Mouse (Mus musculus): ENCODE data around the gene Pogz.
"Not testable (repeated sequence)": the region's sequence is repeated elsewhere in the genome, so short reads cannot be mapped to it uniquely, and the experiment has no call there.

Gene Pogz

DNA sequence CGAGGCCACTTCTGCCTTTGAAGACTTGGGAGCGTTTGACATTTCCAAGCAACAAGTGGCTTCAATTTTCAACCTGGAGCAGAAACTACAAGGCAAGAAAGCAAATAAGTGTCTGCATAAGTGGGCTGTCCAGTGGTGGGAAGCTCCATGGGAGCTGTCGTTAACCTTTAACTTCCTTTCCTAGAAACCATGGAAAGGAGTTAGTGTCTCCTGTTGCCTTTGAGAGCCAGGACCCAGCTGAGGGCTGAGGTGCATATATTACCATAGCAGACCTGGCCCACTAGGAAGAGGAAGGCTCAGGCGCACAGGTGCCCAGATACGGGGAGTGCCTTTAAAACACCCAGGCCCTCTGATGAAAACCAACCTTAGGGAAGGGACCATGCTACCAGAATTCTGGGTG lies 4.7 kb upstream of the Pogz start:
- DNase-seq (ENCODE audit: low read depth, low spot score), result no peak

GRCm38 (mm10) chr3:94833358-94833757 lies 4.0 kb upstream of the Pogz start:
- DNase-seq (ENCODE audit: low read depth, low spot score), result no peak

DNA sequence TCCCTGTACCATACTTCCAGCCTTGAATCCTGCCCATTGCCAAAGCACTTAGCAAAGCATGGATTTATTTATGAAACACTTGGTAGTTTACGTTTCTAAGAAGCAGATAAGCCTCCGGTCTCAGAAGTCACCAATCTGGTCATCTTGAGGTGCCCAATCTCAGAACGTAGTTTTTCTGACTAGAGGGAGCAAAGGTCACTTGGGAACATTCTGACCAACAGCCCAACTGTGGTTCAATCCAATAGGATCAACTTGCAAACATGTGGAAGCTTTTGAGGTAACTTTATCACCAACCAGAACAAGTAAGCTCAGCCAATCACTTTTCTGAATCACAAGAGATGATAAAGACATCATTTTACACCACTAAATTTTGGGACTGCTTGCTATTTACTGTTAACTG lies 2.0 kb upstream of the Pogz start:
- DNase-seq (ENCODE audit: low read depth, low spot score), result no peak

DNA sequence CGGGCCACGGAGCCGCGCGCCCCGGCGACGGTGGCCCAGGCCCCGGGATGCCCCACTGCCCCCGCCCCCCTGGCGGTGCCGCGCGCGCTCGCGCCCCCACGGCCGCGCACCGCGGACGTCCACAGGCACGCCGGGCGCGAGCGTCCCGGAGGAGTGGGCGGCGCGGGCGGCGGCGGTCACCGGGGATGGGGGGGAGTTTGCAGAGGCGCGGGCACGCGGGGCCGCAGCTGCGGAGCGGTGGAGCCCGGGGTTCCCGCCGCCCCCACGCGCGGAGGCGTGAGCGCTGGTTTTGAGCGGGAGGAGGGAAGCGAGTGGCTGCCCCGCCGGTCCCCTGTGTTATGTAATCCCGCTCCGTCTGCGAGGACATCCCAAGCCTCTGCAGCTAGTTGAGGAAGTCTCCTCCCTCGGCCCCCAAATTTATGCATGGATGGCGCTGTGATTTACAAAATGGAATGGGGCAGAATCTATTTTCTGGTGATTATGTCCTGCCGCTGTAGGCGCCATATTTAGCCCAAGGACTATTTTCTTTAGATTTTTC lies 661 bp downstream of the Pogz start:
- DNase-seq (ENCODE audit: low read depth, low spot score), result peak; percentile 72

GRCm38 (mm10) chr3:94838631-94839030 lies 1.3 kb downstream of the Pogz start:
- DNase-seq (ENCODE audit: low read depth, low spot score), result no peak

- DNase-seq (ENCODE audit: low read depth, low spot score), result no peak
Observed at GRCm38 (mm10) chr3:94839101-94839500, 1.7 kb downstream of the Pogz start.

- DNase-seq (ENCODE audit: low read depth, low spot score), result no peak
Observed at GRCm38 (mm10) chr3:94847382-94847781, 10.0 kb downstream of the Pogz start.

GRCm38 (mm10) chr3:94849338-94849737 lies 12.0 kb downstream of the Pogz start:
- peak; percentile 32 for DNase-seq (ENCODE audit: low read depth, low spot score)

GRCm38 (mm10) chr3:94851731-94852130 lies 14.4 kb downstream of the Pogz start:
- no peak for DNase-seq (ENCODE audit: low read depth, low spot score)

GRCm38 (mm10) chr3:94852215-94852614 lies 14.8 kb downstream of the Pogz start:
- DNase-seq (ENCODE audit: low read depth, low spot score), result no peak

DNA sequence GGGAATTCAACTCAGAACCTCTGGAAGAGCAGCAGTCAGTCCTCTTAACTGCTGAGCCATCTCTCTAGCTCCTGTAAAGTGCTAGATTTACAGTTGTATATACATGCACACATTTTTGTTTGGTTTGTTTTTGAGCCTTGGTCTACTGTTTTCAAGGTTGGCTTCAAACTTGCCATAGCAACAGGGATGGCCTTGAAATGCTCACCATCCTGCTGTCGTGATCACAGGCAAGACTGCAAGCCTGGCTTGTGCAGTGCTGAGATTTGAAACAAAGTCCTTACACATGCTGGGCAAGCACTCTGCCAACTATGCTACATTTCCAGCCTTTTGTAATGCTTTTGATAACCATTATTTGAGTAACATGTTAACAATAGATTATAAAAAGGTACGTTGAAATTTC lies 22.1 kb downstream of the Pogz start:
- no peak for DNase-seq (ENCODE audit: low read depth, low spot score)

- DNase-seq (ENCODE audit: low read depth, low spot score), result no peak
Observed at GRCm38 (mm10) chr3:94869011-94869410, 31.6 kb downstream of the Pogz start.

- no peak for DNase-seq (ENCODE audit: low read depth, low spot score)
Observed at GRCm38 (mm10) chr3:94878618-94879017, 41.3 kb downstream of the Pogz start.

DNA sequence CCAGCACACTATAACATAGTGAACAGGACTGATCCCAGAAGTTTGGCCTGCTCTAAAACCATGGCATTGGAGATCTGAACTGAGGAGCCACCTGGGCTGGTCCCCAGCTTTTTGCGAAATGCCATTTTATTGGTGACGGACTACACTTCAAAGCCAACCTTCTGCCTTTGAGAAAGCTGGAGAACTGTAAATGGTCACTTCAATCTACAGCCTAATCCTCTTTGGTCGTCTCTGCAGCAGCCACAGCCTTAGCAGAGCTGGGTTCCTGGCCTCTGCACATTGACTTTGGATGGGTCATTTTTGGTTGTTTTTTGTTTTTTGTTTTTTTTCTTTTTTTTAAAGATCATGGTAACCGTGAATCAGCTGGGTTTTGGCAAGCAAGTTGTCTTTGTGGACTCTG lies 44.5 kb downstream of the Pogz start:
- DNase-seq (ENCODE audit: low read depth, low spot score), result no peak

- DNase-seq (ENCODE audit: low read depth, low spot score), result no peak
Observed at GRCm38 (mm10) chr3:94882579-94882978, 45.2 kb downstream of the Pogz start.

GRCm38 (mm10) chr3:94886316-94887224 lies 49.2 kb downstream of the Pogz start, which contains the start of gene Psmb4:
Gene Psmb4 (minus strand): TSS chr3:94886961.
- DNase-seq (ENCODE audit: low read depth, low spot score), result peak; percentile 72

GRCm38 (mm10) chr3:94888595-94888994 lies 51.2 kb downstream of the Pogz start:
- no peak for DNase-seq (ENCODE audit: low read depth, low spot score)

GRCm38 (mm10) chr3:94894076-94894475 lies 56.7 kb downstream of the Pogz start:
- DNase-seq (ENCODE audit: low read depth, low spot score), result no peak

- DNase-seq (ENCODE audit: low read depth, low spot score), result peak; percentile 22
Observed at GRCm38 (mm10) chr3:94902747-94903146, 65.4 kb downstream of the Pogz start.

GRCm38 (mm10) chr3:94904759-94905158 lies 67.4 kb downstream of the Pogz start:
- DNase-seq (ENCODE audit: low read depth, low spot score), result not testable (repeated sequence)

DNA sequence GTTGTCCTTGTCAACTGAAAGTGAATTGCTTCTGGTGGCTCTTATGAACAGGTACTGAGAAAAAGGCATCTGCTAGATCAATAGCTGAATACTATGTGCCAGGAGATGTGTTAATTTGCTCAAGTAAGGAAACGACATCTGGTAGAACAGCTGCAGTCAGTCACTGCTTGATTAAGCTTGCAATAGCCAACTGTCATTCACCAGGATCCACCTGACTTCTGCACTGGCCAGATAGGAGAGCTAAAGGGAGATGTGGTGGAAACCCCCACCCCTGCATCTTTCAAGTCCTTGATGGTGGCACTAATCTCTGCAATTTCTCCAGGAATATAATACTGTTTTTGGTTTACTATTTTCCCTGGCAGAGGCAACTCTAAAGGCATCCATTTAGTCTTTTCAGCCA lies 69.1 kb downstream of the Pogz start:
- DNase-seq (ENCODE audit: low read depth, low spot score), result no peak

GRCm38 (mm10) chr3:94911050-94911693 lies 73.8 kb downstream of the Pogz start:
- no peak for DNase-seq (ENCODE audit: low read depth, low spot score)

GRCm38 (mm10) chr3:94913801-94914200 lies 76.4 kb downstream of the Pogz start:
- DNase-seq (ENCODE audit: low read depth, low spot score), result no peak

All from brain, embryonic 18.5 days (tissue).